Mouse (Mus musculus) hindbrain, embryonic 16.5 days (tissue): ENCODE data around the gene Myof. TPM values are rescaled to one million over a fixed set of nuclear protein-coding genes. Genes with fewer than 3 reads are reported as not detected.

ENCODE experiments used
- ATAC-seq: fragments of 200-750 bp; cut with Nextera tagmentation; 2 replicates; pipeline ENCODE4 v1.8.0; 2017; ENCODE audit warnings: moderate TSS enrichment, moderate library complexity
- H3K27ac ChIP-seq: fragments of 300-500 bp; sonication (generic); 2 replicates; pipeline ENCODE4 v1.5.1; 2014; ENCODE audit warnings: low read depth, mild to moderate bottlenecking, control low read depth, low read length, moderate library complexity
- H3K27me3 ChIP-seq: fragments of 300-500 bp; sonication (generic); replicated peaks from 2 replicates; pipeline ENCODE4 v1.6.1; 2014; ENCODE audit warnings: low read length; ENCODE audit not compliant: control insufficient read depth, insufficient read depth
- H3K36me3 ChIP-seq: fragments of 300-500 bp; sonication (generic); 2 replicates; pipeline ENCODE4 v1.6.1; 2014; ENCODE audit warnings: mild to moderate bottlenecking, low read length, moderate library complexity, mixed read lengths; ENCODE audit not compliant: control insufficient read depth, insufficient read depth
- H3K4me1 ChIP-seq: fragments of 300-500 bp; sonication (generic); 2 replicates; pipeline ENCODE4 v1.6.1; 2014; ENCODE audit warnings: low read depth, low read length; ENCODE audit not compliant: control insufficient read depth, insufficient read depth
- H3K4me2 ChIP-seq: fragments of 300-500 bp; sonication (generic); 2 replicates; pipeline ENCODE4 v1.6.1; 2014; ENCODE audit warnings: mild to moderate bottlenecking, low read length, control low read depth, moderate library complexity
- H3K4me3 ChIP-seq: fragments of 300-500 bp; sonication (generic); 2 replicates; pipeline ENCODE4 v1.5.1; 2014; ENCODE audit warnings: mild to moderate bottlenecking, low read length, control low read depth, moderate library complexity
- H3K9ac ChIP-seq: fragments of 300-500 bp; sonication (generic); 2 replicates; pipeline ENCODE4 v1.6.1; 2014; ENCODE audit warnings: low read depth, mild to moderate bottlenecking, control low read depth, low read length, moderate library complexity
- H3K9me3 ChIP-seq: fragments of 300-500 bp; sonication (generic); 2 replicates; pipeline ENCODE4 v1.6.1; 2014; ENCODE audit warnings: mild to moderate bottlenecking, low read length, moderate library complexity; ENCODE audit not compliant: control insufficient read depth
- WGBS: fragments of 180-500 bp; shearing (Covaris S2); extraction: QIAGEN DNeasy Blood & Tissue Kit; methylation state at CpG from one replicate; pipeline ENCODE4 v1.1.7; 2014; 5-methylcytosine and 5-hydroxymethylcytosine counted together
- polyA plus RNA-seq: library from polyadenylated mRNA; unstranded; fragments of >200 nt; fragmentation: Nextera tagmentation; extraction: Ambion mirVana; gene quantifications from 2 replicates; pipeline ENCODE4 v1.2.1, GENCODE M21; 2015

The Myof gene
- polyA plus RNA-seq, 1 experiment from 2014 or later, result 1.6 TPM

GRCm38 (mm10) chr19:38031144-38031543, 12.2 kb downstream of the Myof start:
- WGBS, result 74% methylated on average over 9 of the region's 9 CpGs
- ATAC-seq, result peak; percentile 53; the same call in 1 of the 2 replicates
- no peak overlapping the region for H3K4me3 ChIP-seq
- no peaks in the 10 kb centered on the region for H3K9me3 ChIP-seq
- H3K27ac ChIP-seq, result no peak overlapping the region
- no peak overlapping the region for H3K9ac ChIP-seq
- no peaks in the 10 kb centered on the region for H3K36me3 ChIP-seq
- H3K4me2 ChIP-seq, result peak overlapping the region; percentile 43
- no peaks in the 10 kb centered on the region for H3K27me3 ChIP-seq
- H3K4me1 ChIP-seq, result peaks cover 4% of the 10 kb centered on the region; the same call in 1 of the 2 replicates

DNA sequence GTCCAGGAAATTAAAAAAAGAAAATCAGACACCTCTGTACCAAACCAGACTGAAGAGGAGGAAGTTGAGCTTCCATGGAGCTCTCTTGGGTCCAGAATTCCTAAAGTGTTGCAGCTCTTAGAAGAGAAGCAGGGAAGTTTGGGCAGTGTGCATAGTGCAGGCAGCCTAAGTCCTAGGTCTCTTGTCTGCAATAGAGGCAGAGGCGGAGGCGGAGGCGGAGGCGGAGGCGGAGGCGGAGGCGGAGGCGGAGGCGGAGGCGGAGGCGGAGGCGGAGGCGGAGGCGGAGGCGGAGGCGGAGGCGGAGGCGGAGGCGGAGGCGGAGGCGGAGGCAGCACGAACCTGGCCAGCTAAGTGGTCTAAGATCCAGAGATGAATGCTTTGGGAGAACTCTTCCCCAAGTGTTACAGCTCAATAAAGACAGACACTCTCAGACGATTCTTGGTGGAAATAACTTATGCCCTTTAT, 12.7 kb downstream of the Myof start:
- WGBS, result 2% methylated on average over 12 of the region's 23 CpGs
- H3K9me3 ChIP-seq, result no peaks in the 10 kb centered on the region
- H3K4me2 ChIP-seq, result peak overlapping the region; percentile 43
- no peak overlapping the region for H3K27ac ChIP-seq
- no peak overlapping the region for H3K4me3 ChIP-seq
- no peak overlapping the region for H3K9ac ChIP-seq
- peak; percentile 78 for ATAC-seq
- H3K36me3 ChIP-seq, result no peaks in the 10 kb centered on the region
- peaks cover 4% of the 10 kb centered on the region; the same call in 1 of the 2 replicates for H3K4me1 ChIP-seq
- H3K27me3 ChIP-seq, result no peaks in the 10 kb centered on the region

DNA sequence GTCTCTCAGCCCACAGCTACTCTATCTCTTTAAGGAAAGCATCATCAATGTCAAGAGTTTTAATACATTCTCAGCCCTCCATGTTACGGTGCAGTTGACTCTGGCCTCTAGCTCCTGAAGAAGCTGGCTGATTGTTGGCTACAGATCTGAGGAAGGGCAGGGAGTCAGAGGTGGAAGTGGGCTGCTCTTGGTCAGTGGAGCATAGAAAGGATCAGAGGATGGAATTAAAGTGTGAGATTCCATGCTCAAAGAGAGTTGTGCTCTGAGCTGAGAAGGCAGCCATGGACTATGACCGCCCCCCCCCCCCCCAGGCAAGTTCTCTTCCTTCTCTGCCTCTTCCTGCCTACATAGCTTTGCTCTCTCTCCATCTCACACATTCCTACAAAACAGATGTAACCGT, 13.5 kb downstream of the Myof start:
- Histone ChIP-seq H3K9me3 (no peaks in the 10 kb centered on the region), H3K36me3 (no peaks in the 10 kb centered on the region), H3K4me1 (peaks cover 4% of the 10 kb centered on the region; the same call in 1 of the 2 replicates), H3K4me2 (no peak overlapping the region), H3K9ac (no peak overlapping the region), H3K27ac (no peak overlapping the region), H3K4me3 (no peak overlapping the region), H3K27me3 (no peaks in the 10 kb centered on the region)
- 62% methylated on average over 3 of the region's 3 CpGs for WGBS
- ATAC-seq, result no peak

- no peak overlapping the region for H3K9ac ChIP-seq
- no peaks in the 10 kb centered on the region for H3K36me3 ChIP-seq
- H3K27me3 ChIP-seq, result no peaks in the 10 kb centered on the region
- no peak for ATAC-seq
- no peak overlapping the region for H3K27ac ChIP-seq
- no peaks in the 10 kb centered on the region for H3K9me3 ChIP-seq
- peaks cover 4% of the 10 kb centered on the region; the same call in 1 of the 2 replicates for H3K4me1 ChIP-seq
- no peak overlapping the region for H3K4me3 ChIP-seq
- H3K4me2 ChIP-seq, result no peak overlapping the region
- WGBS, result 84% methylated on average over 3 of the region's 3 CpGs
These were observed 14.1 kb downstream of the Myof start for GRCm38 (mm10) chr19:38029292-38029691.

GRCm38 (mm10) chr19:38027881-38028521, 15.4 kb downstream of the Myof start:
- no peak for ATAC-seq
- WGBS, result 56% methylated on average over 10 of the region's 10 CpGs
- H3K27ac ChIP-seq, result no peak overlapping the region
- H3K36me3 ChIP-seq, result no peaks in the 10 kb centered on the region
- no peaks in the 10 kb centered on the region for H3K9me3 ChIP-seq
- H3K4me3 ChIP-seq, result no peak overlapping the region
- no peak overlapping the region for H3K4me2 ChIP-seq
- no peaks in the 10 kb centered on the region for H3K27me3 ChIP-seq
- H3K4me1 ChIP-seq, result peaks cover 4% of the 10 kb centered on the region; the same call in 1 of the 2 replicates
- H3K9ac ChIP-seq, result no peak overlapping the region

GRCm38 (mm10) chr19:38027389-38027788, 16.0 kb downstream of the Myof start:
- Histone ChIP-seq H3K27ac (no peak overlapping the region), H3K36me3 (no peaks in the 10 kb centered on the region), H3K9ac (no peak overlapping the region), H3K4me3 (no peak overlapping the region), H3K4me1 (peaks cover 4% of the 10 kb centered on the region; the same call in 1 of the 2 replicates), H3K4me2 (no peak overlapping the region), H3K9me3 (no peaks in the 10 kb centered on the region), H3K27me3 (no peaks in the 10 kb centered on the region)
- WGBS, result 88% methylated on average over 6 of the region's 6 CpGs
- no peak for ATAC-seq

DNA sequence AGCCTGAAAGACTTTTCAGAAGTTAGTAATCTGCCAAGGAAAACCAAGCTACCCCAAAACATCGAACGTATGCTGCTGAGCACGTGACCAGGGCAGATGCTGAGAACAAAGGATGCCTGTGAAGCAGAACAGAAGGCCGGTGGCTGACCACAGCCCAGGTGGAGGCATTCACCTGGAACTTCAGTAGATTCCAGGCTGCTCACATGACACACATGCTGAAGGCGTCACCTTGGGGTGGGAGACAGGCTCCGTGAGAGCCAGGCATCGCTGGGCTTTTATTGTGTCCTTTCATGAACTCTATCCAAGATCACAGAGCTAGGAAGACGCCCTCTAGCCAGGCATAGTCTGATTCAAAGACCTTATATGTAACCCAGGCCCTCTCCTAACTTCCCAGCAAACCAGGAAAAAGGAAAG, 17.2 kb downstream of the Myof start:
- no peaks in the 10 kb centered on the region for H3K9me3 ChIP-seq
- WGBS, result 68% methylated on average over 8 of the region's 8 CpGs
- ATAC-seq, result no peak
- H3K9ac ChIP-seq, result no peak overlapping the region
- no peak overlapping the region for H3K27ac ChIP-seq
- no peak overlapping the region for H3K4me2 ChIP-seq
- no peaks in the 10 kb centered on the region for H3K27me3 ChIP-seq
- no peaks in the 10 kb centered on the region for H3K36me3 ChIP-seq
- peaks cover 4% of the 10 kb centered on the region; the same call in 1 of the 2 replicates for H3K4me1 ChIP-seq
- H3K4me3 ChIP-seq, result no peak overlapping the region

GRCm38 (mm10) chr19:38025254-38026041, 17.9 kb downstream of the Myof start:
- 46% methylated on average over 7 of the region's 9 CpGs for WGBS
- no peaks in the 10 kb centered on the region for H3K9me3 ChIP-seq
- H3K9ac ChIP-seq, result no peak overlapping the region
- no peaks in the 10 kb centered on the region for H3K36me3 ChIP-seq
- no peaks in the 10 kb centered on the region for H3K27me3 ChIP-seq
- no peak overlapping the region for H3K4me3 ChIP-seq
- no peak; the same call in 1 of the 2 replicates for ATAC-seq
- no peak overlapping the region for H3K4me2 ChIP-seq
- no peak overlapping the region for H3K27ac ChIP-seq
- H3K4me1 ChIP-seq, result no peaks in the 10 kb centered on the region

DNA sequence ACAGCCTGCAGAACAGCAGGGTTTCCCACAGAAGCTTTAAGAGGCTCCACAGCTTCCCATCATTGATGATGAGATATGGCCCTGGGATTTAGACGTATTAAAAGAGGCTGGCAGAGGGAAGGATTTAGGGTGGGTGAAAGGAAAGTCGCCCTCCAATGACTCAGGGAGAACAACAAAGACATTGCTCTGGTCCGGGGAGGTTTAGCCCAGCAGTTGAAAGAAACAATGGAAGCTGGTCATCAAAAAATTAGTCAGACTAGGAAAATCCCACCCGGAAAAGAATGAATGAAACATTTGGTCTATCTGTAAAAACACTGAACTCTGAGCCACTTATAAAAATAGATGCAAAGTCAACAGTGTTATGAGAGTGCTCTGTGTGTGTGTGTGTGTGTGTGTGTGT, 19.8 kb downstream of the Myof start:
- Histone ChIP-seq H3K27me3 (no peaks in the 10 kb centered on the region), H3K4me1 (no peaks in the 10 kb centered on the region), H3K9me3 (no peaks in the 10 kb centered on the region), H3K9ac (no peak overlapping the region), H3K4me3 (no peak overlapping the region), H3K36me3 (no peaks in the 10 kb centered on the region), H3K27ac (no peak overlapping the region), H3K4me2 (no peak overlapping the region)
- no peak for ATAC-seq
- WGBS, result 43% methylated on average over 4 of the region's 4 CpGs
